Mouse (Mus musculus): Measurements from ENCODE around the gene Zfp874a.
"Not testable (repeated sequence)": the region's sequence is repeated elsewhere in the genome, so short reads cannot be mapped to it uniquely, and the experiment has no call there.

- TF ChIP-seq CTCF, EP300 (IDR thresholded peaks at IDR 0.05; ENCODE audit: low read depth): not testable (repeated sequence)
These were observed 14.3 kb downstream of the Zfp874a start for GRCm38 (mm10) chr13:67437095-67437494.
